Mouse (Mus musculus) neural tube, embryonic 12.5 days (tissue): ENCODE results near the gene Cachd1. TPM values are rescaled to one million over a fixed set of nuclear protein-coding genes. Genes with fewer than 3 reads are reported as not detected.
A peak's percentile ranks its signal among the peaks of the same experiment; 100 is the strongest.

Source experiments
- ATAC-seq: fragments of 200-750 bp; cut with Nextera tagmentation; 2 replicates; pipeline ENCODE4 v1.8.0; 2017; ENCODE audit warnings: low read depth, mild to moderate bottlenecking, moderate TSS enrichment, moderate library complexity; ENCODE audit not compliant: low FRiP score
- H3K27ac ChIP-seq: fragments of 300-500 bp; sonication (generic); 2 replicates; pipeline ENCODE4 v1.5.1; 2016
- H3K27me3 ChIP-seq: fragments of 300-500 bp; sonication (generic); replicated peaks from 2 replicates; pipeline ENCODE4 v1.6.1; 2016; ENCODE audit warnings: mild to moderate bottlenecking
- H3K36me3 ChIP-seq: fragments of 300-500 bp; sonication (generic); 2 replicates; pipeline ENCODE4 v1.6.1; 2016; ENCODE audit warnings: mild to moderate bottlenecking
- H3K4me1 ChIP-seq: fragments of 300-500 bp; sonication (generic); 2 replicates; pipeline ENCODE4 v1.6.1; 2016
- H3K4me2 ChIP-seq: fragments of 300-500 bp; sonication (generic); replicated peaks from 2 replicates; pipeline ENCODE4 v1.6.1; 2016; ENCODE audit warnings: mild to moderate bottlenecking
- H3K4me3 ChIP-seq: fragments of 300-500 bp; sonication (generic); 2 replicates; pipeline ENCODE4 v1.5.1; 2016
- H3K9ac ChIP-seq: fragments of 300-500 bp; sonication (generic); 2 replicates; pipeline ENCODE4 v1.6.1; 2016; ENCODE audit warnings: mild to moderate bottlenecking
- H3K9me3 ChIP-seq: fragments of 300-500 bp; sonication (generic); 2 replicates; pipeline ENCODE4 v1.6.1; 2016; ENCODE audit warnings: mild to moderate bottlenecking
- whole genome bisulfite sequencing: fragments of 180-500 bp; shearing (Covaris S2); methylation state at CpG from one replicate; pipeline ENCODE4 v1.1.7; 2016; 5-methylcytosine and 5-hydroxymethylcytosine counted together
- polyA plus RNA-seq: library from polyadenylated mRNA; unstranded; fragments of >200 nt; fragmentation: Nextera tagmentation; extraction: Ambion mirVana; gene quantifications from 2 replicates; pipeline ENCODE4 v1.2.1, GENCODE M21; 2016

Cachd1 gene
- polyA plus RNA-seq, 1 experiment from 2014 or later = 30.2 TPM

GRCm38 (mm10) chr4:101066401-101066800 is 289.9 kb downstream of the Cachd1 start:
- WGBS = 53% methylated on average over 5 of the region's 5 CpGs
- Histone ChIP-seq H3K4me2 (no peak overlapping the region), H3K9me3 (no peaks in the 10 kb centered on the region), H3K4me1 (peaks cover 3% of the 10 kb centered on the region; the same call in 1 of the 2 replicates), H3K27ac (no peak overlapping the region), H3K36me3 (no peaks in the 10 kb centered on the region), H3K4me3 (no peak overlapping the region), H3K9ac (no peak overlapping the region), H3K27me3 (no peaks in the 10 kb centered on the region)
- ATAC-seq = no peak

GRCm38 (mm10) chr4:101068786-101069153 is 292.3 kb downstream of the Cachd1 start, which contains the start of gene Raver2:
Raver2 (plus strand) TSS chr4:101068983.
- no peak within 1 kb of the TSS for H3K27ac ChIP-seq
- H3K9ac ChIP-seq = peak within 1 kb of the TSS; percentile 79
- H3K27me3 ChIP-seq = no peaks in the 10 kb centered on the region
- under 1% methylated on average over 42 of the region's 54 CpGs for WGBS
- peak within 1 kb of the TSS; percentile 93 for H3K4me2 ChIP-seq
- H3K4me1 ChIP-seq = peaks cover 3% of the 10 kb centered on the region; the same call in 1 of the 2 replicates
- peak within 1 kb of the TSS; percentile 89 for H3K4me3 ChIP-seq
- H3K9me3 ChIP-seq = no peaks in the 10 kb centered on the region
- no peaks in the 10 kb centered on the region for H3K36me3 ChIP-seq
- ATAC-seq = peak; percentile 80

- Histone ChIP-seq H3K4me3 (peak overlapping the region; percentile 89), H3K4me1 (peaks cover 3% of the 10 kb centered on the region; the same call in 1 of the 2 replicates), H3K36me3 (no peaks in the 10 kb centered on the region), H3K27me3 (no peaks in the 10 kb centered on the region), H3K27ac (no peak overlapping the region), H3K9me3 (no peaks in the 10 kb centered on the region), H3K4me2 (peak overlapping the region; percentile 93), H3K9ac (peak overlapping the region; percentile 79)
- 1% methylated on average over 55 of the region's 55 CpGs for WGBS
- peak; percentile 73 for ATAC-seq
Measured at GRCm38 (mm10) chr4:101069154-101069971, 292.9 kb downstream of the Cachd1 start.

GRCm38 (mm10) chr4:101071570-101071969 is 295.1 kb downstream of the Cachd1 start:
- Histone ChIP-seq H3K36me3 (no peaks in the 10 kb centered on the region), H3K4me3 (no peak overlapping the region), H3K4me1 (peaks cover 3% of the 10 kb centered on the region; the same call in 1 of the 2 replicates), H3K27ac (no peak overlapping the region), H3K9ac (no peak overlapping the region), H3K27me3 (no peaks in the 10 kb centered on the region), H3K9me3 (no peaks in the 10 kb centered on the region), H3K4me2 (no peak overlapping the region)
- no peak for ATAC-seq
- 84% methylated on average over 4 of the region's 4 CpGs for WGBS

GRCm38 (mm10) chr4:101076425-101076824 is 299.9 kb downstream of the Cachd1 start:
- H3K4me3 ChIP-seq = no peak overlapping the region
- ATAC-seq = no peak
- 81% methylated on average over 3 of the region's 3 CpGs for WGBS

More at GRCm38 (mm10) chr4:101076425-101076824, 299.9 kb downstream of the Cachd1 start:
- Histone ChIP-seq H3K4me2 (no peak overlapping the region), H3K27ac (no peak overlapping the region), H3K27me3 (no peaks in the 10 kb centered on the region), H3K9ac (no peak overlapping the region), H3K36me3 (no peaks in the 10 kb centered on the region), H3K9me3 (no peaks in the 10 kb centered on the region), H3K4me1 (no peaks in the 10 kb centered on the region)

Other genes starting within 250 kb of the Cachd1 start
- gene Gm10577, start 244.0 kb downstream of the Cachd1 start, polyA plus RNA-seq = not detected in 2 replicates